Mouse (Mus musculus): Measurements from ENCODE around the gene Vegfb.

The Vegfb gene

GRCm38 (mm10) chr19:6941372-6942248 lies 45.8 kb downstream of the Vegfb start, which contains the start of gene Bad:
TSS of gene Bad (plus strand) at chr19:6941861.
- peak; percentile 89 for DNase-seq (ENCODE audit: low spot score)

DNA sequence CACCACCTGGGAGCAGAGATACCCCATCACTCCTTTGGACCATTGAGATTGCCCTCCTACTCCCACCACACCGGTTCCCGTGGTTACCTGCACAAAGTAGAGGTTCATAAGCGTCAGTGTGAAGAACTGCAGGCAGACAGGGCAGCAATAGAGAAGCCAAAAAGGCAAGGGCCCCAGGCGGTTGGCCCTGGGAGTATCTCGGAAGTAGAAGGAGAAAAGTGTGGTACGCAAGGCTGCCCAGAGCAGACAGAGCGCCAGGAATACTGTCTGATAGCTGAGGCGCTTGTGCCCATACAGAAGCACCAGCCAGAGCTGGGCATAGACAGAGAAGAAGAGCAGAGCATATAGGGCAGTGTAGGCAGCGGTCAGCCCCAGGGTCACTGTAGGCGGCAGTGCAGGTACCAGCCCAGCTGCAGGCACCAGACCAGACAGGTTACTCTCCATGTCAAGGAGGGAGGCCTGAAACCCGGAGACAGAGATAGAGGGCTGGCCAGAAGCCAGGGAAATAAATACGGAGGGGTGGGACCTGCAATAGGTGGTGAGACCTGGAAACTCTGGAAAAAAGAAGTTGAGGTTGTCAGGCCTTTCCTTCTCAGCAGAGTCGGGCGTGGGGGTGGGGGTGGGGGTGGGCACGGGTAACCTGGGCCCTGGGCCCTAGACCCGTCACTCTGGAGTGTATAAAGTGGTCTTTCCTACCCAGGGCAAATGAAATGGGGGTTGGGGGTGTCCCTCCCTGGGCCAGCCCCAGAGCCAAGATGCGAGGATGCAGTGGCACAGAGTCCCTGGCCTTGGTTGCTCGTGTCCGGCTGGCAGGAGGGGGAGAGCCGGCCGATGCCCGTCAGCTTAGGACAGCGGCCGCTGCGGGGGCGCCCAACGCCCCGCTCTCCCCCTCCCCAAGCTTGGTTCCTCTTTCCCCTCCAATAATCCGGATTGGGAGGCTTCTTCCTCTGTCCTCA lies 46.8 kb downstream of the Vegfb start:
- DNase-seq (ENCODE audit: low spot score), result peak; percentile 31

DNA sequence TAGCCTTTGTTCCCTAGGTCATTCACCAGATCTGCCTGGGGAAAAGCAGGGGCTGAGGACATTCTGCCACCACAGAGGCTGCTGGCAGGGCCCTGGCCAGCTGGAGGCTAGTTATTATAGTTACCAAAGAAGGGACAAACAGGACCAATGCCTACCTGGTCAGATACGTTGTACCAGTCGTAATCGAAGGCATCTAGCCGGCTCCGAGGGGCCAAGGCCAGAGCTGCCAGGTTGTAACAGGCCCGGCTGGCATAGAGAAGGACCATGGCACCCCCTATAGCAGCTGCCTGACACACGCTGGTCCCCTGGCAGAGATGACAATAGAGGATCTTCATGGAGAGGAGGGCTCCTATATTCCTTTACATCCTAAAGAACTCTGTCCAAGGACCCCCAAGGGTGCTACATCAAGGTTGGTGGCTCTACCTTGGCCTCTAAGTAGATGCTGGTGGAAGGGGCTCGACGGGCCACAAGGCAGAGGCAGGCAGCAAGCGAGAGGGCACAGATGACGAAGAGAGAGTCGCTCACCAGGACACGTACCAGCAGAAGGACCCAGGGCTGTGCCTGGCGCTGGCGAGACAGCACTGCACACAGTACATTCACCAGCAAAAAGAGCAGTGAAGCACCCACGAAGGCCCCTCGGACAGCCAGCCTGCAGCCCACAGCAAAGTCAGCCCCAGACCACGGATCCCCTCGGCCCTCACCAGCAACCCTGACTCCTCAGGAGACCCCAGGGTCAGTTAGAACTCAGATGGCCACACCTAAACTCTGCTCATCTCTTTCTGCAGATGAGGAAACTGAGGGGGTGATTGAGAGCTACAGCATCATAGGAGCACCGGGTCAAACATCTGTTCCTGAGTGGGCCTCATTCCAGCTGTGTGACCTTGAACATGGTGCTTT lies 48.1 kb downstream of the Vegfb start:
- DNase-seq (ENCODE audit: low spot score), result no peak

DNA sequence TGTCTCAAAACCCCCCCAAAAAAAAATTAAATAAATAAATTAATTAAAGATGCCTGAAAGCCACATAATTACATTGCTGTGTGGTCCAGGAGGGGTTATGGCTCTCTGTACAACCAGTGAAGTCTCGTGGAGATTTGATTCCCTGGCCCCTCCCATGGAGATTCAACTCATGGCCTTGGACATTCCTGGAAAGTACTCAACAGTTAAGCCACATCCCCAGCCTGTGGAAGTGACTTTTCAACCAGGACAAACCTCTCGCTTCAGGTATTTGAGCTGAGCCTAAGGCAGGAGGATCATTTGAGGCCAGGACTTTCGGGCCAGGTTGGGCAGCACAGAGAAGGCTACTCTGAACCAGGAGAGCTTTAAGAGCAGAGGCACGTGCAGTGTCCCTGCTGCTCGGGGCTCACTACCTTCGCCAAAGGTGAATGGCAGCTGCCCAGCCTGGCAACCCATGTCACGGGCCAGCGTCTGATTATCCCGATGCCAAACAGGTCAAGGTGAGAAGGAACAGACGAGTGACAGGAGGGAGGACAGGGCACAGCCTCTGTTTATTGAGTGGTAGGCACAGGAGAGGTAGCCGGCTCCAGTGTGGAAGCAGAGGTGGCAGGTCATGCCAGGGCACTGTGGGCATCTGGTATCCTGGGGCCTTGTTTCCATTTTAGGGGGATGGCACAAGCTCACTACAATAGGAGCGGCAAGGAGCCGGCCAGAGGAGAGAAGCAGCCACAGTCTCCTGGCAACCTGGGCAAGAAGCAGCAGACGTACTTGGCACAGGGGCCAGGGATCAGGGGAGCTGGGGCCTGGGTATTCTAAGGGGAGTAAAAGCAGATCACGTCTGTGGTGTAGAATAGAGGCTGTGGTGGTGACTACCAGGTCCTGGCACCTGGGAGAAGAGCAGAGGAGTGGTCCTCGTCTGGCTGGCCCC lies 49.6 kb downstream of the Vegfb start:
- peak; percentile 27 for DNase-seq (ENCODE audit: low spot score)

GRCm38 (mm10) chr19:6936299-6936698 lies 51.2 kb downstream of the Vegfb start:
- no peak for DNase-seq (ENCODE audit: low spot score)

- no peak for DNase-seq (ENCODE audit: low spot score)
These were observed 53.1 kb downstream of the Vegfb start, which contains the start of gene Kcnk4 for GRCm38 (mm10) chr19:6934195-6934977. TSS of gene Kcnk4 (minus strand) at chr19:6934515.

DNA sequence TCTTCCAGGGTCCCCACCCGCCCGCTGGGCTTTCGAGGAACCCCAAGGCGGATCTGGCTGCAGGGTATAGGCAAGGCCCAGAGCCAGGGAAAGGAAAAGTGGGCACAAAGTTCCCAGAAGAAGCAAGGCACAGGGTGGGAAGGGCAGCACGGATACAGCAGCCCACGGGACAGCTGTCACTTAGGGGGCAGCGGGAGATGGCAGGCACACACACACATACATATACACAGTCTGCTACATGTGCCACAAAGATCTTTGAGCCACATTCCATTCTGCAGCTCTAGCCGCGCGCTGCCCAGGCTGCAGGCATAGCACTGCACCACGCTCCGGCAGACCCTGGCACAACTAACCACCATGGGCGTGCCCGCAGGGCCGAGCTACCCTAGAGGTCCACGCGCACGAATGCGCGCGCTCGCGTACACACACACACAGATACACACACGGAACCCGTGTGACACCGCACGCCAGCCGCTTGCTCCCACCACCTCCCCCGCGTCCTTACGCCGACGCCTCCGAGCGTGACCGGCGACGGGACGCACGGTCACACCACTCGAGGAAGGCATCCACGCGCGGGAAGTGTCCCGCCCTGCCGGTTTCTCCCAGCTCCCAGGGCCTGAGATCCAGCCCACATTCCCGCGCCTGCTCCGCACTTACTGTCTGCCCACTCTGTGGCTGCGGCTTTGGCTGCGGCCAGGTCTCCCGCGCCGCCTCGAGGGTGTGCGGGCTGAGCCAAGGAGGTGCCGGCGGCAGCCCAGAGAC lies 53.8 kb downstream of the Vegfb start:
- no peak for DNase-seq (ENCODE audit: low spot score)

GRCm38 (mm10) chr19:6933102-6933435 lies 54.4 kb downstream of the Vegfb start:
- no peak for DNase-seq (ENCODE audit: low spot score)
